Mouse (Mus musculus): ENCODE results near the gene Dpt.

DNA sequence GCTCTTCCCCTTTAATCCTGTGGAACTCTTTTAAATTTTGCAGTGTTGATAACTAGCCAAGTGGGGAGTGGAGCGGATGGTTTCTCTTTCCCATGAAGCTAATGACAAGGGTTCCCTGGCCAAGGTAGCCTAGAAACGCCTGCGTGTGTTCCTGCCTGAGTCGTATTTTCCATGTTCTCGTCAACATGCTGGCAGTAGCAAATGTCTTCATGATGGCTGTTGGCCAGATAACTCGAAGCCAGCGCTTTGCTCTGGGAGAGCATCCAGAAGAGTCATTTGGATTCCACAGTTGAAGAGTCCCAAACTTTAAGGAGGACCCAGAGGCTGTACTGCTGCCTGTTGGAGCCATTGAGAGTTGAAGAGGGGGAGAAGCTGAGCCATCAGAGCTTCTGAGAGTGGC, 25.8 kb upstream of the Dpt start:
- TF ChIP-seq POLR2A (IDR thresholded peaks at IDR 0.05; ENCODE audit: insufficient read length, low read depth) (no peak), E2F4 (IDR thresholded peaks at IDR 0.05; ENCODE audit: insufficient read depth) (no peak), POLR2AphosphoS2 (IDR thresholded peaks at IDR 0.05; ENCODE audit: insufficient read length, low read depth) (no peak), MYOD1 (IDR thresholded peaks at IDR 0.05; ENCODE audit: control insufficient read depth in 1 of 3, insufficient read length in 2 of 3, low read depth in 2 of 3) (no peak), TCF12 (IDR thresholded peaks at IDR 0.05; ENCODE audit: insufficient read depth, poor library complexity, severe bottlenecking) (no peak), USF1 (IDR thresholded peaks at IDR 0.05; ENCODE audit: low read depth) (no peak), CEBPB (IDR thresholded peaks at IDR 0.05; ENCODE audit: insufficient read depth, poor library complexity, severe bottlenecking) (no peak), MAX (IDR thresholded peaks at IDR 0.05; ENCODE audit: low read depth) (no peak), MYOG (IDR thresholded peaks at IDR 0.05; ENCODE audit: control insufficient read depth in 1 of 3, insufficient read depth in 1 of 3, insufficient read length in 2 of 3, low read depth in 2 of 3) (no peak), SRF (IDR thresholded peaks at IDR 0.05; ENCODE audit: control insufficient read depth, insufficient read length, low read depth) (no peak), REST (IDR thresholded peaks at IDR 0.05; ENCODE audit: insufficient read depth, insufficient read length) (no peak), TCF3 (IDR thresholded peaks at IDR 0.05; ENCODE audit: insufficient read length, low read depth) (no peak)

Data from myocyte (in vitro differentiated cells).